Mouse (Mus musculus): Measurements from ENCODE around the gene Tut4.

The Tut4 gene

GRCm38 (mm10) chr4:108503023-108503422 is 43.8 kb downstream of the Tut4 start:
- DNase-seq (ENCODE audit: low read depth, low spot score): no peak

GRCm38 (mm10) chr4:108539701-108540100 is 80.5 kb downstream of the Tut4 start:
- DNase-seq (ENCODE audit: low read depth, low spot score): no peak

- DNase-seq (ENCODE audit: low read depth, low spot score): no peak
Measured at GRCm38 (mm10) chr4:108565026-108565425, 105.8 kb downstream of the Tut4 start.

GRCm38 (mm10) chr4:108572644-108573043 is 113.4 kb downstream of the Tut4 start:
- no peak for DNase-seq (ENCODE audit: low read depth, low spot score)

GRCm38 (mm10) chr4:108578840-108579742 is 119.9 kb downstream of the Tut4 start, which contains the start of the genes Prpf38a and Orc1:
TSS of gene Prpf38a (minus strand) at chr4:108579336.
TSS of gene Orc1 (plus strand) at chr4:108579423.
- peak; percentile 98 for DNase-seq (ENCODE audit: low read depth, low spot score)

GRCm38 (mm10) chr4:108579743-108580411 is 120.7 kb downstream of the Tut4 start:
- DNase-seq (ENCODE audit: low read depth, low spot score): peak; percentile 26

- DNase-seq (ENCODE audit: low read depth, low spot score): no peak
Measured at GRCm38 (mm10) chr4:108593376-108593775, 134.2 kb downstream of the Tut4 start.

- DNase-seq (ENCODE audit: low read depth, low spot score): no peak
Measured at GRCm38 (mm10) chr4:108595785-108596184, 136.6 kb downstream of the Tut4 start.

GRCm38 (mm10) chr4:108598306-108598705 is 139.1 kb downstream of the Tut4 start:
- peak; percentile 59 for DNase-seq (ENCODE audit: low read depth, low spot score)

- no peak for DNase-seq (ENCODE audit: low read depth, low spot score)
Measured at GRCm38 (mm10) chr4:108601870-108602269, 142.6 kb downstream of the Tut4 start.

GRCm38 (mm10) chr4:108608651-108609050 is 149.4 kb downstream of the Tut4 start:
- DNase-seq (ENCODE audit: low read depth, low spot score): no peak

Data from A20 (cell line).